Comparison of ENCODE assay signal across 25 mouse cellular contexts in the genomic region with DNA sequence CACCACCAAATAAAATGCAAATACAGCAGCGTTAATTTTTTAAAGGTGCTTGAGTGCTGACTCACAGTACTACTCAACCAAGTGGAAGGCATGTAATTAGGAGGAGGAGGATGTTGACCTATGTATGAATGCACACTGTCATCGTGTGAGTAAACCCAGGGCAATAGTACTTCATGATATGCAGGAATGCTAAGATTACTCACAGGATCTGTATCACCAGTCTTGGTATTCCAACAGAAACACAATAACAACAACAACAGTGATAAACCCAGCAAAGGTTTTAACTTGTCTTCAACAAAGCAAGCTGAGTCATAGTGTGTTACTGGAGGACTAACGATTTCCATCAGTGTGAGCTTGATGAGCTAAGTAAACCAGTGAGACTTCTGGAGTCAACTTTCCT. TPM values are rescaled to one million over a fixed set of nuclear protein-coding genes. Genes with fewer than 3 reads are reported as not detected.
DNase-seq lines count a peak whose midpoint lies in the region; ATAC-seq and TF ChIP-seq lines count a peak whose summit lies in the region.
"Had no signal": no experiment of that assay in that cellular context is flagged by ENCODE, and none has a peak within 500 bp of the region (broad histone marks: within the 10 kb centered on the region; RNA-seq: fewer than 3 reads in every experiment).

No protein-coding gene starts in this region.

- H3K9ac ChIP-seq in midbrain, embryonic 16.5 days (ENCODE audit: low read depth, low read length): no peak overlapping the region
- H3K9ac ChIP-seq in hindbrain, embryonic 13.5 days: no peak overlapping the region
- H3K9ac ChIP-seq: forebrain, embryonic 13.5 days; heart, embryonic 12.5 days; heart, embryonic 15.5 days; hindbrain, embryonic 15.5 days; intestine, embryonic 15.5 days had no signal

- TF ChIP-seq CTCF in embryonic fibroblast, embryonic 13.5 days (IDR thresholded peaks at IDR 0.05; ENCODE audit: borderline replicate concordance, insufficient read depth, low read length): no peak

- H3K4me2 ChIP-seq in myocyte (ENCODE audit: low read depth): no peak overlapping the region
- no peak overlapping the region for H3K4me2 ChIP-seq in midbrain, embryonic 16.5 days (ENCODE audit: low read length)
- H3K4me2 ChIP-seq in hindbrain, embryonic 13.5 days: no peak overlapping the region
- H3K4me2 ChIP-seq: forebrain, embryonic 13.5 days; heart, embryonic 12.5 days; heart, embryonic 15.5 days; hindbrain, embryonic 15.5 days; intestine, embryonic 15.5 days had no signal

- ATAC-seq in midbrain, embryonic 16.5 days: no peak
- ATAC-seq in hindbrain, embryonic 13.5 days (ENCODE audit: low FRiP score): no peak
- ATAC-seq: CD4-positive, CD25-positive, alpha-beta regulatory T cell, adult 4 months; forebrain, embryonic 13.5 days; forebrain, embryonic 16.5 days; intestine, embryonic 15.5 days had no signal

- DNase-seq in 3T3-L1 (ENCODE audit: low read depth, low spot score): peak; percentile 86
- peak; percentile 70 for DNase-seq in NIH3T3 (ENCODE audit: low read depth)
- DNase-seq in gastrocnemius, adult 8-10 months (ENCODE audit: low spot score in 2 of 2): no peak
- DNase-seq: adrenal gland, adult 2 months; adrenal gland, postnatal 14 days; cerebellum, adult 18-20 months; cerebellum, adult 9-10 months; cerebellum, postnatal 14 days; gastrocnemius, postnatal 14 days; heart, adult 11 months; heart, postnatal 10 days; heart, postnatal 4 days; kidney, adult 11 months had no signal

- H3K4me3 ChIP-seq in embryonic fibroblast, embryonic 13.5 days (ENCODE audit: insufficient read depth, low read length): no peak overlapping the region
- H3K4me3 ChIP-seq in myocyte: no peak overlapping the region
- no peak overlapping the region for H3K4me3 ChIP-seq in midbrain, embryonic 16.5 days (ENCODE audit: low read depth, low read length)
- no peak overlapping the region for H3K4me3 ChIP-seq in hindbrain, embryonic 13.5 days
- H3K4me3 ChIP-seq: forebrain, embryonic 10.5 days; forebrain, embryonic 13.5 days; heart, embryonic 12.5 days; heart, embryonic 15.5 days; hindbrain, embryonic 15.5 days; intestine, embryonic 15.5 days had no signal

- no peaks in the 10 kb centered on the region for H3K9me3 ChIP-seq in midbrain, embryonic 16.5 days (replicated peaks; ENCODE audit: control insufficient read depth, low read length, poor library complexity, severe bottlenecking)
- no peaks in the 10 kb centered on the region for H3K9me3 ChIP-seq in hindbrain, embryonic 13.5 days
- H3K9me3 ChIP-seq: forebrain, embryonic 10.5 days; forebrain, embryonic 13.5 days; heart, embryonic 12.5 days; heart, embryonic 15.5 days; hindbrain, embryonic 15.5 days; intestine, embryonic 15.5 days had no signal

- 84% methylated on average over 3 of the region's 3 CpGs for WGBS in midbrain, embryonic 16.5 days
- WGBS in hindbrain, embryonic 13.5 days: 83% methylated on average over 3 of the region's 3 CpGs

- no peaks in the 10 kb centered on the region for H3K79me2 ChIP-seq in myocyte (ENCODE audit: control insufficient read depth, insufficient read depth)

- peaks cover 6% of the 10 kb centered on the region; the same call in 1 of the 2 replicates for H3K4me1 ChIP-seq in embryonic fibroblast, embryonic 13.5 days (ENCODE audit: control insufficient read depth, insufficient read depth, low read length)
- H3K4me1 ChIP-seq in midbrain, embryonic 16.5 days (ENCODE audit: control insufficient read depth, insufficient read depth, low read length): no peaks in the 10 kb centered on the region
- H3K4me1 ChIP-seq in hindbrain, embryonic 13.5 days (replicated peaks): no peaks in the 10 kb centered on the region
- H3K4me1 ChIP-seq: forebrain, embryonic 10.5 days; forebrain, embryonic 13.5 days; heart, embryonic 12.5 days; heart, embryonic 15.5 days; hindbrain, embryonic 15.5 days; intestine, embryonic 15.5 days had no signal

- H3K36me3 ChIP-seq in myocyte (ENCODE audit: control insufficient read depth, insufficient read depth): no peaks in the 10 kb centered on the region
- H3K36me3 ChIP-seq in midbrain, embryonic 16.5 days (ENCODE audit: control insufficient read depth, insufficient read depth, low read length): no peaks in the 10 kb centered on the region
- H3K36me3 ChIP-seq in hindbrain, embryonic 13.5 days: no peaks in the 10 kb centered on the region
- H3K36me3 ChIP-seq: forebrain, embryonic 10.5 days; heart, embryonic 12.5 days; heart, embryonic 15.5 days; hindbrain, embryonic 15.5 days; intestine, embryonic 15.5 days had no signal

- H3K27ac ChIP-seq in embryonic fibroblast, embryonic 13.5 days (ENCODE audit: insufficient read depth, low read length): peak overlapping the region; percentile 77
- H3K27ac ChIP-seq in midbrain, embryonic 16.5 days (ENCODE audit: low read length): no peak overlapping the region
- H3K27ac ChIP-seq in hindbrain, embryonic 13.5 days: no peak overlapping the region
- H3K27ac ChIP-seq: forebrain, embryonic 10.5 days; forebrain, embryonic 13.5 days; heart, embryonic 15.5 days; hindbrain, embryonic 15.5 days; intestine, embryonic 15.5 days had no signal

- no peaks in the 10 kb centered on the region for H3K27me3 ChIP-seq in myocyte (ENCODE audit: control insufficient read depth, insufficient read depth, insufficient read length)
- no peaks in the 10 kb centered on the region for H3K27me3 ChIP-seq in midbrain, embryonic 16.5 days (ENCODE audit: control insufficient read depth, insufficient read depth, low read depth, low read length)
- no peaks in the 10 kb centered on the region for H3K27me3 ChIP-seq in hindbrain, embryonic 13.5 days
- H3K27me3 ChIP-seq: forebrain, embryonic 13.5 days; heart, embryonic 12.5 days; heart, embryonic 15.5 days; hindbrain, embryonic 15.5 days; intestine, embryonic 15.5 days had no signal

- no peak overlapping the region for H3ac ChIP-seq in myocyte (ENCODE audit: control insufficient read depth, insufficient read length)

- no peak for TF ChIP-seq POLR2A in embryonic fibroblast, embryonic 13.5 days (IDR thresholded peaks at IDR 0.05; ENCODE audit: low read depth, low read length)
- TF ChIP-seq POLR2A in myocyte (IDR thresholded peaks at IDR 0.05; ENCODE audit: insufficient read length, low read depth): no peak

TF ChIP-seq in myocyte, 11 proteins besides CTCF, POLR2A, EP300 and RAD21:
- TF ChIP-seq CEBPB (IDR thresholded peaks at IDR 0.05; ENCODE audit: insufficient read depth, poor library complexity, severe bottlenecking): 0 out of 2 replicates have a peak, but pooled peaks have one; percentile 13
- TF ChIP-seq REST (IDR thresholded peaks at IDR 0.05; ENCODE audit: insufficient read depth, insufficient read length): no peak

RNA-seq across cellular contexts. Expression of gene Scfd2, which starts 38.9 kb away (rescaled TPM):
- polyA plus RNA-seq in embryonic fibroblast, embryonic 13.5 days (2011; ENCODE audit: insufficient read length, low read depth, missing spikeins): 7.8 and 11.4 TPM in 2 replicates
- polyA plus RNA-seq in myocyte (2012; fragmentation: generic; extraction: Trizol): 7.8 TPM
- 18.1 and 21.5 TPM in 2 replicates for polyA plus RNA-seq in midbrain, embryonic 16.5 days (2015; fragmentation: Nextera tagmentation; extraction: Ambion mirVana)
- 19.6 and 20.0 TPM in 2 replicates for polyA plus RNA-seq in hindbrain, embryonic 13.5 days (2015; fragmentation: Nextera tagmentation; extraction: Ambion mirVana)
- 10 to 100 TPM in 3 of 4 experiments, 1 to 10 TPM in 1; 8.4 to 11.9 (median 11.1) TPM for total RNA-seq in gastrocnemius, adult 8-10 months (2022)

RNA-seq across cellular contexts. Expression of gene Fip1l1, which starts 42.5 kb away (rescaled TPM):
- polyA plus RNA-seq in embryonic fibroblast, embryonic 13.5 days (2011; ENCODE audit: insufficient read length, low read depth, missing spikeins): 82.6 and 97.4 TPM in 2 replicates
- 35.9 TPM for polyA plus RNA-seq in myocyte (2012; fragmentation: generic; extraction: Trizol)
- polyA plus RNA-seq in midbrain, embryonic 16.5 days (2015; fragmentation: Nextera tagmentation; extraction: Ambion mirVana): 69.6 and 79.4 TPM in 2 replicates
- polyA plus RNA-seq in hindbrain, embryonic 13.5 days (2015; fragmentation: Nextera tagmentation; extraction: Ambion mirVana): 81.5 and 85.5 TPM in 2 replicates
- total RNA-seq in gastrocnemius, adult 8-10 months (2022): 10 to 100 TPM; 14.1 to 19.0 (median 14.6) TPM

Comparison
In these comparisons a context has a peak if more than half of its experiments do, and no peak if none do; other contexts are left out.
1. DNase-seq: peak in 3T3-L1 (single experiment) and NIH3T3 (single experiment); none in gastrocnemius, adult 8-10 months (0 of 2).